Mouse (Mus musculus): Measurements from ENCODE around the gene Ubr4. TPM values are rescaled to one million over a fixed set of nuclear protein-coding genes. Genes with fewer than 3 reads are reported as not detected.

Ubr4 gene
- polyA plus RNA-seq, 1 experiment from 2014 or later = 80.6 TPM

- Histone ChIP-seq H3K36me3 (peaks cover 43% of the 10 kb centered on the region), H3K9ac (replicated peaks) (no peak overlapping the region), H3K27ac (replicated peaks) (no peak overlapping the region), H3K4me3 (no peak overlapping the region), H3K4me1 (peaks cover under 1% of the 10 kb centered on the region; the same call in 1 of the 2 replicates), H3K9me3 (no peaks in the 10 kb centered on the region), H3K27me3 (no peaks in the 10 kb centered on the region), H3K4me2 (replicated peaks) (no peak overlapping the region)
- 60% methylated on average over 3 of the region's 3 CpGs for WGBS
- no peak for ATAC-seq (ENCODE audit: low FRiP score, low read depth)
Measured at GRCm38 (mm10) chr4:139492258-139492833, 139.9 kb downstream of the Ubr4 start.

- Histone ChIP-seq H3K4me1 (peaks cover 5% of the 10 kb centered on the region), H3K9me3 (no peaks in the 10 kb centered on the region), H3K4me2 (replicated peaks) (no peak overlapping the region), H3K27me3 (no peaks in the 10 kb centered on the region), H3K9ac (replicated peaks) (no peak overlapping the region), H3K27ac (replicated peaks) (no peak overlapping the region), H3K36me3 (peaks cover 33% of the 10 kb centered on the region), H3K4me3 (no peak overlapping the region)
- ATAC-seq (ENCODE audit: low FRiP score, low read depth) = no peak
- 82% methylated on average over 9 of the region's 9 CpGs for WGBS
Measured at GRCm38 (mm10) chr4:139493227-139494025, 141.0 kb downstream of the Ubr4 start.

- no peaks in the 10 kb centered on the region for H3K27me3 ChIP-seq
- no peaks in the 10 kb centered on the region for H3K36me3 ChIP-seq
- no peak overlapping the region for H3K4me2 ChIP-seq (replicated peaks)
- ATAC-seq (ENCODE audit: low FRiP score, low read depth) = no peak
- no peak overlapping the region for H3K4me3 ChIP-seq
- H3K9ac ChIP-seq (replicated peaks) = no peak overlapping the region
- H3K27ac ChIP-seq (replicated peaks) = no peak overlapping the region
- no peaks in the 10 kb centered on the region; the same call in 1 of the 2 replicates for H3K9me3 ChIP-seq
- WGBS = 76% methylated on average over 14 of the region's 14 CpGs
- peaks cover 5% of the 10 kb centered on the region for H3K4me1 ChIP-seq
Measured at GRCm38 (mm10) chr4:139500814-139501213, 148.4 kb downstream of the Ubr4 start.

GRCm38 (mm10) chr4:139501702-139502101 lies 149.3 kb downstream of the Ubr4 start:
- H3K9ac ChIP-seq (replicated peaks) = no peak overlapping the region
- no peaks in the 10 kb centered on the region for H3K27me3 ChIP-seq
- WGBS = 83% methylated on average over 6 of the region's 6 CpGs
- no peak overlapping the region for H3K27ac ChIP-seq (replicated peaks)
- H3K4me1 ChIP-seq = peaks cover 5% of the 10 kb centered on the region
- H3K9me3 ChIP-seq = no peaks in the 10 kb centered on the region; the same call in 1 of the 2 replicates
- H3K4me3 ChIP-seq = no peak overlapping the region
- no peaks in the 10 kb centered on the region for H3K36me3 ChIP-seq
- no peak overlapping the region for H3K4me2 ChIP-seq (replicated peaks)
- ATAC-seq (ENCODE audit: low FRiP score, low read depth) = no peak

- Histone ChIP-seq H3K4me3 (no peak overlapping the region), H3K9ac (replicated peaks) (no peak overlapping the region), H3K4me2 (replicated peaks) (no peak overlapping the region), H3K36me3 (no peaks in the 10 kb centered on the region), H3K27me3 (no peaks in the 10 kb centered on the region), H3K9me3 (no peaks in the 10 kb centered on the region; the same call in 1 of the 2 replicates), H3K27ac (replicated peaks) (no peak overlapping the region), H3K4me1 (no peaks in the 10 kb centered on the region)
- WGBS = 90% methylated on average over 8 of the region's 8 CpGs
- ATAC-seq (ENCODE audit: low FRiP score, low read depth) = no peak
Measured at GRCm38 (mm10) chr4:139503919-139504318, 151.5 kb downstream of the Ubr4 start.

DNA sequence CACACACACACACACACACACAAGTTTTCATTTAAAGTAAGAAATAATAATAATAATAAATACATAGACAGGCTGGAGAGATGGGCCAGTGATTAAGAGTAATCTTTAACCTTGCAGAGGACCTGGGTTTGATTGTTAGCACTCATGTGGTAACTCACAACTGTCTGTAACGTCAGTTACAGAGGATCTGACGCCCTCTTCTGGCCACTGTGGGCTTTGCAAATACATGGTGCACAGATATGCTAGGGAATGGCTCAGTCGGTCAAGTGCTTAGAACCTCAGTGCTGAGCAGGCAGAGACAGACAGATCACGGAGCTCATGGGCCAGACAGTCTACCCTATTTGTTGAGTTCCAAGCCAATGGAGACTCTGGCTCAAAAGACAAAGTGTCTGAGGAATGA lies 153.3 kb downstream of the Ubr4 start:
- H3K4me3 ChIP-seq = no peak overlapping the region
- H3K4me1 ChIP-seq = no peaks in the 10 kb centered on the region
- no peak for ATAC-seq (ENCODE audit: low FRiP score, low read depth)
- no peaks in the 10 kb centered on the region; the same call in 1 of the 2 replicates for H3K9me3 ChIP-seq
- no peak overlapping the region for H3K4me2 ChIP-seq (replicated peaks)
- no peaks in the 10 kb centered on the region for H3K27me3 ChIP-seq
- WGBS = 74% methylated on average over 4 of the region's 4 CpGs
- no peak overlapping the region for H3K9ac ChIP-seq (replicated peaks)
- H3K36me3 ChIP-seq = no peaks in the 10 kb centered on the region
- no peak overlapping the region for H3K27ac ChIP-seq (replicated peaks)

DNA sequence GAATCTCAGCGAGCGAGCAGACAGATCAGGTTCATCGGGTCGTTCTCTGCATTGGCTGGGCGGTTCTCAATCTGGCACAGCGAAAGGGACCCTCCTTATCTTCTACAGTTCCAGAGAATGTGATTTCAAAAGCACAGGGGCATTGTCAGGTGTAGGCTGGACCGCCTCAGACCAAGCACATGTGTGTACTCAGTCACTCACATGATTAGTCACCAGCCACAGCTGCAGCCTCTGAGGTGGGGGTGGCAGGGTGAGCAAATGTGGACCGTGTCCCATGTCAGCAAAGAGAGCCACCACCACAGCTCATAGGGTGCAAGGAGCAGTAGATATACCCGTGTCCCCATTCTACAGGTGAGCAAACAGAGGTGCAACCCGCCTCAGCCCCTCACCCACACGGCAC lies 154.3 kb downstream of the Ubr4 start:
- Histone ChIP-seq H3K9ac (replicated peaks) (no peak overlapping the region), H3K27ac (replicated peaks) (no peak overlapping the region), H3K27me3 (no peaks in the 10 kb centered on the region), H3K4me2 (replicated peaks) (no peak overlapping the region), H3K4me1 (no peaks in the 10 kb centered on the region), H3K4me3 (no peak overlapping the region), H3K36me3 (no peaks in the 10 kb centered on the region), H3K9me3 (no peaks in the 10 kb centered on the region; the same call in 1 of the 2 replicates)
- no peak for ATAC-seq (ENCODE audit: low FRiP score, low read depth)
- 93% methylated on average over 11 of the region's 11 CpGs for WGBS

GRCm38 (mm10) chr4:139509069-139509468 lies 156.7 kb downstream of the Ubr4 start:
- Histone ChIP-seq H3K27ac (replicated peaks) (no peak overlapping the region), H3K9me3 (no peaks in the 10 kb centered on the region; the same call in 1 of the 2 replicates), H3K4me3 (no peak overlapping the region), H3K36me3 (no peaks in the 10 kb centered on the region), H3K4me1 (no peaks in the 10 kb centered on the region), H3K4me2 (replicated peaks) (no peak overlapping the region), H3K9ac (replicated peaks) (no peak overlapping the region), H3K27me3 (no peaks in the 10 kb centered on the region)
- ATAC-seq (ENCODE audit: low FRiP score, low read depth) = no peak
- WGBS = 94% methylated on average over 2 of the region's 2 CpGs

DNA sequence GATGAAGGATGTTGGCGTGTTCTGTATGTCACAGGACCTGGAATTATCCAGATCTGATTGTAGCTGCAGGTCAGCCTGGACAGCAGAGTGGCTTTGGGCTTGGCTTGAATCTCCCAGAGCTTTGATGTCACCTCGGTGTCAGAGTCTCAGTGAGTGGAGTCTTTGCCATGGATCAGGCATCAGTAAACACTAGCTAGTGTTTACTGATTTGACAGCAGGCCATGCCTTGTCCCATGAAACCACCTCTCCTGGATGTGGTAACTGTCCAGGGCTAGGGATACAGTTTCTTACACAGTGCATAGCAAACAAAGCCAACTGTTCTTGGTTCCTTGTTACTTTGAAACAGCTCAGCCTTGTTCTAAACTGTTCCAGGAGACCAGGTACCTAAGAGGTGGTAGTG lies 159.1 kb downstream of the Ubr4 start:
- no peaks in the 10 kb centered on the region for H3K9me3 ChIP-seq
- 79% methylated on average over 2 of the region's 2 CpGs for WGBS
- H3K27me3 ChIP-seq = no peaks in the 10 kb centered on the region
- no peaks in the 10 kb centered on the region for H3K36me3 ChIP-seq
- H3K4me3 ChIP-seq = no peak overlapping the region
- ATAC-seq (ENCODE audit: low FRiP score, low read depth) = no peak
- no peaks in the 10 kb centered on the region for H3K4me1 ChIP-seq
- no peak overlapping the region for H3K27ac ChIP-seq (replicated peaks)
- H3K4me2 ChIP-seq (replicated peaks) = no peak overlapping the region
- H3K9ac ChIP-seq (replicated peaks) = no peak overlapping the region

- Histone ChIP-seq H3K36me3 (no peaks in the 10 kb centered on the region), H3K4me3 (no peak overlapping the region), H3K4me2 (replicated peaks) (no peak overlapping the region), H3K27ac (replicated peaks) (no peak overlapping the region), H3K9me3 (no peaks in the 10 kb centered on the region), H3K4me1 (no peaks in the 10 kb centered on the region), H3K9ac (replicated peaks) (no peak overlapping the region), H3K27me3 (no peaks in the 10 kb centered on the region)
- 83% methylated on average over 2 of the region's 2 CpGs for WGBS
- ATAC-seq (ENCODE audit: low FRiP score, low read depth) = no peak
Measured at GRCm38 (mm10) chr4:139512985-139513384, 160.6 kb downstream of the Ubr4 start.

GRCm38 (mm10) chr4:139519221-139519620 lies 166.8 kb downstream of the Ubr4 start:
- no peaks in the 10 kb centered on the region for H3K9me3 ChIP-seq
- 74% methylated on average over 6 of the region's 6 CpGs for WGBS
- H3K36me3 ChIP-seq = no peaks in the 10 kb centered on the region
- no peaks in the 10 kb centered on the region for H3K27me3 ChIP-seq
- no peak overlapping the region for H3K9ac ChIP-seq (replicated peaks)
- no peaks in the 10 kb centered on the region for H3K4me1 ChIP-seq
- H3K4me2 ChIP-seq (replicated peaks) = no peak overlapping the region
- no peak overlapping the region for H3K4me3 ChIP-seq
- no peak for ATAC-seq (ENCODE audit: low FRiP score, low read depth)
- H3K27ac ChIP-seq (replicated peaks) = no peak overlapping the region

DNA sequence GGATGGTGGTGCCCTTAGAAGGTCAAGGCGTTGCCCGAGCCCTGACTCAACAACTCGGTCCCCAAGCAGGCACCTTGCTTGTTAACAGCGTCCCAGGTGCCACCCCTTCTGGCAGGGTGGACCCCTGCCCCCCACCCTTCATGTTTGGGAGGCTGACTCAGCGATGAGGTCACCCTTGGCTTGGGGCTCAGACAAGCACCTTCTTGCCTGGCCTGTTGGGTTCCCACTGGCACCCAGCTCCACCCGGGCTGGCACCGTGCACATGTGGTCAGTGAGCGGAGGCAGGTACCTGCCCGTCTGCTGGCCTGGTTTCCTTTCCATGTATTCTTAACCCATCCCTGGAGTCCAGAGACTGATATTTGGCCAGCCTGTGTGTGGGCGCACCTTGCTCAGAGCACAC lies 169.5 kb downstream of the Ubr4 start:
- no peak overlapping the region for H3K4me3 ChIP-seq
- H3K9me3 ChIP-seq = no peaks in the 10 kb centered on the region
- 85% methylated on average over 10 of the region's 10 CpGs for WGBS
- no peak overlapping the region for H3K27ac ChIP-seq (replicated peaks)
- no peaks in the 10 kb centered on the region for H3K4me1 ChIP-seq
- no peak overlapping the region for H3K9ac ChIP-seq (replicated peaks)
- no peak for ATAC-seq (ENCODE audit: low FRiP score, low read depth)
- no peaks in the 10 kb centered on the region for H3K36me3 ChIP-seq
- H3K4me2 ChIP-seq (replicated peaks) = no peak overlapping the region
- no peaks in the 10 kb centered on the region for H3K27me3 ChIP-seq
